Mouse (Mus musculus) liver, embryonic 14.5 days (tissue): ENCODE data around the gene Gamt.

Experiments used
- CTCF ChIP-seq: IDR thresholded peaks from 2 replicates; pipeline ENCODE4 v1.5.1; 2016; ENCODE audit warnings: antibody characterized with exemption, low read depth, control low read depth
- EP300 ChIP-seq: IDR thresholded peaks from 2 replicates; pipeline ENCODE4 v1.6.1; 2016; ENCODE audit warnings: antibody characterized with exemption, low read depth

DNA sequence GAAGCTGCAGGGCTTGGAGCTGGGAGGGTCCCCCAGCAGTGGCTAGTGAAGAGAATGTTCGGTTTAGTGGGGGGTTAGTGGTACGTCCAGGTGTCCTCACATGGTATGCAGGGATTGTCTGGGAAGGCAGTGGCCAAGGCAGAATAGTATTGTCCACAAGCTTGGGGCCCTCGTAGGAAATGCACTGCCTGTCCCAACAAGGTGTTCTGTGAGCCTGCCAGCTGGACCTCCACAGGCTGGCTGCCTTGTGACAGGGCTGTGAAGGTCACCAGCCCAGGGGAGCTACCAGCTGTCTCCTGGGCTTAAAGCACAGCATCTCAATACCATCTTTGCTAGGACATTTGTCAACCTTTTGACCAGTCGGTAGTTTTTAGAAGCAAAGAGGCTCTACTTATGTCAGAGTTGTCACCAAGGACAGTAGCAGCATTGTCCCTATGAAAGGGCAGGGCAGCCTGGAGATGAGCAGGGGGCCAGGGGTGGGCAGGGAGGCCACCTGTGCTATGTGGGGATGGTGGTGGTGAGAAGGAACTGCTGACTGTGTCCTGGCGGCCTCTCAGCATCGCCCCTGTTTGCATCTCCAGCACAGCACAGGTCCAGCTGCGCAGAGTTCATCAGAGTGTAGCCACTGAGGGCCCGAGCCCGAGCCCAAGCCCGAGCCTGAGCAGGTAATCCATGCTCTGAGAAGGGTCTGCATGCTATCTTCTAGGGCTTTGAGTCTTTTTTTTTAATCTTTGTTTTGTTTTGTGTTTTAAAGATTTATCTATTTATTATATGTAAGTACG is 8.1 kb downstream of the Gamt start:
- no peak for TF ChIP-seq CTCF
- no peak for TF ChIP-seq EP300
